Mouse (Mus musculus): ENCODE results near the gene Sema4g.

DNA sequence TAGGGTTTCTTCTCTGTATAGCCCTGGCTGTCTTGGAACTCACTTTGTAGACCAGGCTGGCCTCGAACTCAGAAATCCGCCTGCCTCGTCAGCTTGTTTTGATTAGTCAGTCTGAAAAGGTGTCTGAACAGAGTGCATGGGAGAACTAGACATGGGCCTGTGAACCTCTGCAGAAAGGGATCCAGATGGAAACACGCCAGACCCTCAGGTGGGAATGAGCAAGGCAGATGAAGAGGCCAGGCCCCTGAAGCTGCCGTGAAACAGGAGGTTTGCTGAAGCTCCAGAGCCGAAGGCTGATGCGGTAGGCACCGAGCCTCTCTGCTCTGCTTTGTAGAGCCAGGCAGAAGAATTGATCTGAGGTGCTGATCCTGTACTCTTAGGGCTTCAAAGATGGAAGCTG, 23.3 kb downstream of the Sema4g start:
- no peak for TF ChIP-seq SIN3A (IDR thresholded peaks at IDR 0.05; ENCODE audit: low read length)
- no peak for TF ChIP-seq POLR2AphosphoS5 (IDR thresholded peaks at IDR 0.05; ENCODE audit: borderline replicate concordance, low read depth, low read length)
- no peak for TF ChIP-seq MAX (IDR thresholded peaks at IDR 0.05; ENCODE audit: low read length)
- TF ChIP-seq CTCF (IDR thresholded peaks at IDR 0.05 in 2 of 3, conservative IDR thresholded peaks at IDR 0.05 in 1 of 3; ENCODE audit: control insufficient read depth in 1 of 3, insufficient read depth in 1 of 3, low read depth in 2 of 3, low read length in 3 of 3, poor library complexity in 1 of 3, severe bottlenecking in 1 of 3), result no peak
- TF ChIP-seq CHD1 (IDR thresholded peaks at IDR 0.05; ENCODE audit: low read depth, low read length), result no peak
- no peak for TF ChIP-seq ZKSCAN1 (IDR thresholded peaks at IDR 0.05; ENCODE audit: low read depth, low read length)
- TF ChIP-seq POLR2A (IDR thresholded peaks at IDR 0.05; ENCODE audit: control insufficient read depth in 1 of 2, insufficient read depth in 1 of 2, low read depth in 1 of 2, low read length in 2 of 2, poor library complexity in 1 of 2), result no peak
- no peak for TF ChIP-seq USF2 (IDR thresholded peaks at IDR 0.05; ENCODE audit: borderline replicate concordance in 1 of 2, insufficient read depth in 1 of 2, low read depth in 1 of 2, low read length in 2 of 2)
- no peak for TF ChIP-seq MEF2A (IDR thresholded peaks at IDR 0.05; ENCODE audit: extremely low read depth, insufficient replicate concordance, low read depth, low read length, poor library complexity, severe bottlenecking)
- TF ChIP-seq ZNF384 (IDR thresholded peaks at IDR 0.05; ENCODE audit: low read depth, low read length), result no peak
- TF ChIP-seq KAT2A (conservative IDR thresholded peaks at IDR 0.05; ENCODE audit: low read depth, low read length), result no peak
- TF ChIP-seq NELFE (IDR thresholded peaks at IDR 0.05; ENCODE audit: low read depth, low read length), result no peak
- TF ChIP-seq UBTF (IDR thresholded peaks at IDR 0.05; ENCODE audit: borderline replicate concordance, insufficient read depth, low read depth, low read length), result no peak
- no peak for TF ChIP-seq NRF1 (IDR thresholded peaks at IDR 0.05; ENCODE audit: insufficient read depth, low read depth, low read length, poor library complexity, severe bottlenecking)
